Mouse (Mus musculus) ES-Bruce4 (cell line): ENCODE results near the gene Prn.

Experiments used
- CTCF ChIP-seq: IDR thresholded peaks from one replicate; pipeline ENCODE4 v1.8.1; 2011; ENCODE audit warnings: low read depth, low read length
- EP300 ChIP-seq: IDR thresholded peaks from 2 replicates; pipeline ENCODE4 v1.6.1; 2011; ENCODE audit warnings: low read depth, low read length; ENCODE audit not compliant: insufficient read depth
- POLR2A ChIP-seq: IDR thresholded peaks from one replicate; pipeline ENCODE4 v1.8.1; 2011; ENCODE audit warnings: low read length; ENCODE audit not compliant: insufficient read depth

DNA sequence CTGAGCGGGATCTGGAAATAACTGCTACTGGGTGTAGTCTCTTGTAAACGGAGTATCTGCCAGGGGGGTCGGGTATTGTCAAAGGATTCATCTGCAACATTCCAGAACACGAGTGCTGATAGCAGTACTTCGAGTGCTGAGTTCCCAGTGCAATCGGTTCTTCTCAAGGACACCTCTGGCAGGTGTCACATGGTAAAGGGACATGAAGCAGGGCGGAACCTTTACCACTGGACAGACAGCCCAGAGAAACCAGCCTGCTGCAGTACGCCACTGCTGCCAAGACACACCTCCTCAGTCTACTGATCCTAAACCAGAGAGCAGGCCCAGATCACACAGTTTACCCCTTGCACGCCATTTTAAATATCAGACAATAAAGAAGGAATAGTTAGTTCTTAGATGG, 45.1 kb downstream of the Prn start:
- no peak for TF ChIP-seq EP300
- TF ChIP-seq POLR2A: no peak
- TF ChIP-seq CTCF: no peak
